Mouse (Mus musculus): ENCODE data around the gene Micu1. TPM values are rescaled to one million over a fixed set of nuclear protein-coding genes. Genes with fewer than 3 reads are reported as not detected.

Micu1 gene
- polyA plus RNA-seq, 1 experiment from 2014 or later, result 79.9 TPM

DNA sequence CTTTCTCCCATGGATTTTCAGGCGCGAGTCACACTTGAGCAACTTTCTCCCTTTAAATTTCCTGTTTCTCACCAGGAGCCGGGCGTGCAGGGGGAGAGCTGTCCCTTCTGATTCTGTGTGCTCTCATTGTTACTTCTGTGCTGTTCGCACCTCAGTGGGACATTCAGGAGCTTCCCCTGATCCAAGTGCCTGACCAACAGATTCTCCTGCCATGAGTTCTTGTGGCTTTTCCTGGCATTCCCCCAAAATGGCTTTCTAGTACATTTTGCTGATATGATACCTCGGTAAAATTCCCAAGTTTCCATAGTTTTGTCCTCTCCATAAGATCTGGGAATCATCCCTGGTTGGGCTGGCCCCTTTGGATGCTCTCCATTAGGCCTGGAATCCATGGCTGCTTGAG, 25.0 kb downstream of the Micu1 start:
- no peak overlapping the region for H3K4me2 ChIP-seq (replicated peaks)
- no peak overlapping the region for H3K27ac ChIP-seq
- 0 out of 2 replicates have a peak, but pooled peaks cover 6% of the 10 kb centered on the region for H3K4me1 ChIP-seq

DNA sequence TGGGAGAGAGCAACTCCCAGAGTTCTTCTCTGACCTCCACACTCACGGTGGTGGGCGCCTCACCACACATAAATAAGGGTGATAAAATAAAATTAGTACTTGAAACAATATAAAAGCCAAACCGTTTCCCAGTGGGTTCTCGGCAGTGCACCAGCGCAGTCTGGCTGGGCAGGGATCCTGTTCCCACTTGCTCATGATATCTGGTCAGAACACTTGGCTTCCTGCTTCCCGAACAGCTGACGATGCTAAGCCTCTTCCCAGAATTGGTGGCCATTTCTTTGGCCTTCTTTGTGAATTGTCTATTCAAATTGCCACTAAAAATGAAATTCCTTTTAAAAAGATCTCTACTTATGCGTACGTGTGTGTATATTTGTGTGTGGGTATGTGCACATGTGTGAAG, 27.0 kb downstream of the Micu1 start:
- Histone ChIP-seq H3K27ac (no peak overlapping the region), H3K4me2 (replicated peaks) (no peak overlapping the region), H3K27me3 (no peaks in the 10 kb centered on the region), H3K9me3 (no peaks in the 10 kb centered on the region), H3K4me1 (0 out of 2 replicates have a peak, but pooled peaks cover 5% of the 10 kb centered on the region), H3K36me3 (peaks cover 18% of the 10 kb centered on the region), H3K9ac (no peak overlapping the region), H3K4me3 (no peak overlapping the region)
- 92% methylated on average over 9 of the region's 9 CpGs for WGBS
- ATAC-seq (ENCODE audit: insufficient number of reproducible peaks, insufficient read depth, low FRiP score, low TSS enrichment), result no peak

More for the DNA sequence above, 25.0 kb downstream of the Micu1 start:
- Histone ChIP-seq H3K9ac (no peak overlapping the region), H3K9me3 (no peaks in the 10 kb centered on the region), H3K4me3 (no peak overlapping the region), H3K27me3 (no peaks in the 10 kb centered on the region), H3K36me3 (0 out of 2 replicates have a peak, but pooled peaks cover 4% of the 10 kb centered on the region)
- 57% methylated on average over 6 of the region's 6 CpGs for WGBS
- no peak for ATAC-seq (ENCODE audit: insufficient number of reproducible peaks, insufficient read depth, low FRiP score, low TSS enrichment)

DNA sequence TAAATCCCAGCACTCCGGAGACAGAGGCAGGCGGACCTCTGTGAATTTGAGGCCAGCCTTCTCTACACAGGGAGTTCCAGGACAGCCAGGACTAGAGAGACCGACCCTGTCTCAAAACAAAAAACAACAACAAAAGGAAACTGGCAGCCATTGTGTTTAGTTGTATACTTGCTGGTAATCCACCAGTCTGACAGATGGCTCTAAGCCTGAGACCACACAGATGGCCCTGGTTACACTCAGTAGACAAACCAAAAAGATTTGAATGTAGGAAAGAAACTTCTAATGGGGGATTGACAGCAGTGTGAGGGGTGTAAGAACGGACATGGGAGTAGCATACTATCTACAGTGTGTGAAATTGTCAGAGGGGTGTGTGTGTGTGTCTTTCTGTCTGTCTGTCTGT, 27.6 kb downstream of the Micu1 start:
- H3K9ac ChIP-seq, result no peak overlapping the region
- 88% methylated on average over 4 of the region's 4 CpGs for WGBS
- H3K27ac ChIP-seq, result no peak overlapping the region
- no peak overlapping the region for H3K4me3 ChIP-seq
- H3K4me1 ChIP-seq, result no peaks in the 10 kb centered on the region
- H3K4me2 ChIP-seq (replicated peaks), result no peak overlapping the region
- no peaks in the 10 kb centered on the region for H3K27me3 ChIP-seq
- H3K36me3 ChIP-seq, result peaks cover 18% of the 10 kb centered on the region
- no peaks in the 10 kb centered on the region for H3K9me3 ChIP-seq
- ATAC-seq (ENCODE audit: insufficient number of reproducible peaks, insufficient read depth, low FRiP score, low TSS enrichment), result no peak

DNA sequence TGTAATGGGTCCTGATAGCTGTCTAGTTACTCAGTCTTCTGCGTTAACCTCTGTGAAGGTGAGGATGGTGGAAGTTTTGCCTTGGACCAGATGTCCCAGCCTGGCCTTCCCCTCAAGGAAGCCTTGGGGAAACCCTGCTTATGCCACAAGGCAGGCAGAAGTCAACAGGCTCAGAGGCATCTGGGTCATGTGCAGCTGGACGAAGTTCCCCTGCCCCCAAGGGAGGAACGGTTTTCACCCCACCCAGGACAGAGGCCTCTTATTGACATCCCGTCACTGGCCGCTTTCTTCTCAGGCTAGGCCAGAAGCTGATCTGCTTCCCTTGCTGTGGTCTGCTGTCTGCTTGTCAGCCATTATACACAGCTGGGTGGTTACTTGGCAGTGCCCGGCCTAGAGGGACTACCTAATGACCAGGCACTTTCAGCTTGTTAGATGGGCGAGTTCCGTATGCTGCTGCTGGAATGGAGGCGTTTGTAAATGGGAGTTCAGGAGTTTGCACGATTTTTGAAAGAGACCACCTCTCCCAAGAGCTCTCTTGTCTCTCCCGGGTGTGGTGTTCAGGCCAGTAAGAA, 33.8 kb downstream of the Micu1 start:
- Histone ChIP-seq H3K27ac (no peak overlapping the region), H3K4me3 (no peak overlapping the region), H3K9me3 (no peaks in the 10 kb centered on the region), H3K27me3 (no peaks in the 10 kb centered on the region), H3K9ac (no peak overlapping the region), H3K4me1 (no peaks in the 10 kb centered on the region), H3K36me3 (peaks cover 31% of the 10 kb centered on the region), H3K4me2 (replicated peaks) (no peak overlapping the region)
- no peak for ATAC-seq (ENCODE audit: insufficient number of reproducible peaks, insufficient read depth, low FRiP score, low TSS enrichment)
- WGBS, result 78% methylated on average over 11 of the region's 11 CpGs

GRCm38 (mm10) chr10:59741448-59741847, 39.2 kb downstream of the Micu1 start:
- Histone ChIP-seq H3K36me3 (peaks cover 27% of the 10 kb centered on the region), H3K9me3 (no peaks in the 10 kb centered on the region), H3K4me1 (no peaks in the 10 kb centered on the region), H3K4me3 (no peak overlapping the region), H3K9ac (no peak overlapping the region), H3K27ac (no peak overlapping the region), H3K4me2 (replicated peaks) (no peak overlapping the region), H3K27me3 (no peaks in the 10 kb centered on the region)
- WGBS, result 54% methylated on average over 4 of the region's 4 CpGs
- no peak for ATAC-seq (ENCODE audit: insufficient number of reproducible peaks, insufficient read depth, low FRiP score, low TSS enrichment)

- H3K27ac ChIP-seq, result no peak overlapping the region
- no peak overlapping the region for H3K9ac ChIP-seq
- no peak overlapping the region for H3K4me2 ChIP-seq (replicated peaks)
- no peaks in the 10 kb centered on the region for H3K4me1 ChIP-seq
- no peak overlapping the region for H3K4me3 ChIP-seq
- 87% methylated on average over 12 of the region's 12 CpGs for WGBS
- H3K9me3 ChIP-seq, result no peaks in the 10 kb centered on the region
- H3K27me3 ChIP-seq, result no peaks in the 10 kb centered on the region
- no peak for ATAC-seq (ENCODE audit: insufficient number of reproducible peaks, insufficient read depth, low FRiP score, low TSS enrichment)
- H3K36me3 ChIP-seq, result peaks cover 22% of the 10 kb centered on the region
These were observed 41.1 kb downstream of the Micu1 start for GRCm38 (mm10) chr10:59743397-59743796.

DNA sequence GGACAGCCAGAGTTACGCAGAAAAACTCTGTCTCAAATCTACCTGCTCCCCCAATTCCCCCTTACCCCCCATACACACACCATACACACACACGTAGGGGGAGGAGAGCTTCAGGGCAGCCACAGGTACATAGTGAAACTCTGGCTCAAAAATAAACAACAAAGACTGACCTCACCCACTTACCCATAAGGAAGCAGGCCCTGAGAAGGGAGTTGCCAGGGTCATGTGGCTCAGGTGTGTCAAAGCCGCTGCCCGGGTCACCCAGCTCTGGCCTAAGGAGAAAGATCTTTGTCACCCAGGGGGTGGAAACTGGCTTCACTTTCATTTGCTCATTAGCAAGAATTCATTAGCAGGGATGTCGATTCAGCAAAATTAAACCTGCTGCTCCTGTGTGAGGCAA, 41.7 kb downstream of the Micu1 start:
- H3K9me3 ChIP-seq, result no peaks in the 10 kb centered on the region
- no peak overlapping the region for H3K27ac ChIP-seq
- no peaks in the 10 kb centered on the region for H3K4me1 ChIP-seq
- no peak overlapping the region for H3K4me3 ChIP-seq
- no peaks in the 10 kb centered on the region for H3K27me3 ChIP-seq
- H3K9ac ChIP-seq, result no peak overlapping the region
- 96% methylated on average over 5 of the region's 5 CpGs for WGBS
- peaks cover 22% of the 10 kb centered on the region for H3K36me3 ChIP-seq
- ATAC-seq (ENCODE audit: insufficient number of reproducible peaks, insufficient read depth, low FRiP score, low TSS enrichment), result no peak
- no peak overlapping the region for H3K4me2 ChIP-seq (replicated peaks)

GRCm38 (mm10) chr10:59747334-59747733, 45.1 kb downstream of the Micu1 start:
- ATAC-seq (ENCODE audit: insufficient number of reproducible peaks, insufficient read depth, low FRiP score, low TSS enrichment), result no peak
- Histone ChIP-seq H3K27ac (no peak overlapping the region), H3K9me3 (no peaks in the 10 kb centered on the region), H3K9ac (no peak overlapping the region), H3K4me3 (no peak overlapping the region), H3K36me3 (peaks cover 11% of the 10 kb centered on the region), H3K4me1 (0 out of 2 replicates have a peak, but pooled peaks cover 3% of the 10 kb centered on the region), H3K27me3 (no peaks in the 10 kb centered on the region), H3K4me2 (replicated peaks) (no peak overlapping the region)
- 73% methylated on average over 7 of the region's 7 CpGs for WGBS

DNA sequence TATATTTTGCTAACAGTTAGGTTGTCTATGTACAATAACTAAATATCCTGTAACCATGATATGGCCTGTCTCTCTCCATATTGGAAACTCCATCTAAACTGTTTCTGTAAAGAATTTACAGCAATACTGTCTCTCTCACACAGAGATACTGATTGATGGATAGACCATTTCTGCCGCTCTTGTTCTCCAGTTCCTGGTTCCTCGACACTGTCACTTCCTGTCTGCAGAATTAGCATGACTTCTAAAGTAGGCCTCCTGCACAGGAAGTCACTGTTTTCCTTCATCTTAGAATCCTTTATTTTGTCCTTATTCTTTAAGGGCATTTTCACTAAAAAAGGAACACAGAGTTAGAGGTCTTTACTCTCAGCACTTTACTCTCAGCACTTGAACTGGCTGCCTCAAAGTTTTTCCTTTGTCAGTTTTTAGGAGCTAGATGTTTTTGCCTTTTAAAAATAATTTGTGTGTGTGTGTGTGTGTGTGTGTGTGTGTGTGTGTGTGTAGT, 46.5 kb downstream of the Micu1 start:
- ATAC-seq (ENCODE audit: insufficient number of reproducible peaks, insufficient read depth, low FRiP score, low TSS enrichment), result no peak
- H3K27ac ChIP-seq, result no peak overlapping the region
- H3K4me3 ChIP-seq, result no peak overlapping the region
- no peaks in the 10 kb centered on the region for H3K9me3 ChIP-seq
- H3K36me3 ChIP-seq, result peaks cover 15% of the 10 kb centered on the region
- H3K4me2 ChIP-seq (replicated peaks), result no peak overlapping the region
- H3K4me1 ChIP-seq, result 0 out of 2 replicates have a peak, but pooled peaks cover 3% of the 10 kb centered on the region
- WGBS, result 57% methylated on average over 2 of the region's 2 CpGs
- no peaks in the 10 kb centered on the region for H3K27me3 ChIP-seq
- H3K9ac ChIP-seq, result no peak overlapping the region

DNA sequence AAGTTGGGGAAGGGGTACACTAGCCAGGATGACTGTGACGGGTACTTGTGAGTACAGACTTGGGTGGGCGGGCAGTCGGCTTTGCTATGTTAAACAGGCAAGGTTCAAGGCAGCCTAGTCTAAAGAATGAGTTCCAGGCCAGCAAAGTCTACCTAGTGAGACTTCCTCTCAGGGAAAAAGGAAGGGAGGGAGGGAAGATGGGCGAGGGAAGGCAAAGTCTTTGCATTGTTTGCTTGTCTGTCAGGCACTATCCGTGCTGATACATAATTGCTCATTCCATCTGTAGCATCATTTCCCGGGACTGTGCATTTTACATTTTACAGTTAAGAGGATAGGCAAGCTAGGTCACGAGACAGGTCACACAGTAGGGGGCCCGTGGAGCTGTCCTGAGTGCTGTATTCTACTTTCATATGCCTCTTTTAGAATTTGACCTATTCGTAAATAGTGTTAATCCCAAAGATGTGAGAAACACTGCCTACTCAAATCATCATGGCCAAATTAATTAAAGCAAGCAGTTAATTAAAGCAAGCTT, 51.3 kb downstream of the Micu1 start:
- Histone ChIP-seq H3K9me3 (no peaks in the 10 kb centered on the region), H3K27me3 (no peaks in the 10 kb centered on the region), H3K4me3 (no peak overlapping the region), H3K4me1 (peaks cover 18% of the 10 kb centered on the region), H3K36me3 (peaks cover 7% of the 10 kb centered on the region), H3K9ac (no peak overlapping the region), H3K4me2 (replicated peaks) (no peak overlapping the region), H3K27ac (no peak overlapping the region)
- 77% methylated on average over 9 of the region's 9 CpGs for WGBS
- no peak for ATAC-seq (ENCODE audit: insufficient number of reproducible peaks, insufficient read depth, low FRiP score, low TSS enrichment)

- Histone ChIP-seq H3K9me3 (no peaks in the 10 kb centered on the region), H3K4me2 (replicated peaks) (no peak overlapping the region), H3K27ac (no peak overlapping the region), H3K9ac (no peak overlapping the region), H3K4me3 (no peak overlapping the region), H3K36me3 (peaks cover 7% of the 10 kb centered on the region), H3K27me3 (no peaks in the 10 kb centered on the region), H3K4me1 (peaks cover 18% of the 10 kb centered on the region)
- no peak for ATAC-seq (ENCODE audit: insufficient number of reproducible peaks, insufficient read depth, low FRiP score, low TSS enrichment)
- WGBS, result 86% methylated on average over 1 of the region's 1 CpGs
These were observed 51.8 kb downstream of the Micu1 start for GRCm38 (mm10) chr10:59754104-59754503.

DNA sequence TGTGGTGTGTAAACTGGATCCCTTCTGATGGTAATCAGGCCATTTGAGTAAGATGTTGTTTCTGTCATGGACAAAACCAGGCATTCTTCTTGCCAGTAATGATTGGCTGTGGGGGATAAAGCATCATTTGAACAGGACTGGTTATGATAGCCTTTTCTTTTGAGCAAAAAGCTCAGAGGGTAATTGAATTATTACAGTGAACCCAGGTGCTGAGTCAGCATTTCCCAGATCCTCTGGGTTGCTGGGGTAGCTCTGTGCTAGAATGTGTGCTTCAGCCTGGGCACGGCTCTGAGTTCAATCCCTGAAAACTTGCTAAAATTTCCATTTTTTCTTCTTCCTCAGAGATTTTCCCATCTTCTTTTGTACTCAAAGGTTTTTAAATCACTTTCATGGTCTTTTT, 52.6 kb downstream of the Micu1 start:
- H3K4me1 ChIP-seq, result peaks cover 18% of the 10 kb centered on the region
- 85% methylated on average over 1 of the region's 1 CpGs for WGBS
- H3K27me3 ChIP-seq, result no peaks in the 10 kb centered on the region
- no peak overlapping the region for H3K27ac ChIP-seq
- no peak overlapping the region for H3K9ac ChIP-seq
- no peak overlapping the region for H3K4me2 ChIP-seq (replicated peaks)
- H3K4me3 ChIP-seq, result no peak overlapping the region
- no peak for ATAC-seq (ENCODE audit: insufficient number of reproducible peaks, insufficient read depth, low FRiP score, low TSS enrichment)
- no peaks in the 10 kb centered on the region for H3K9me3 ChIP-seq
- H3K36me3 ChIP-seq, result peaks cover 7% of the 10 kb centered on the region
